Mouse (Mus musculus) stomach, embryonic 14.5 days (tissue): ENCODE measurements at regions not wholly inside any gene's neighbourhood (a gene's known extent, or its start where the extent isn't known, plus 50 kb on each side); places are given as distances from the start of the nearest gene placed in this dataset. TPM values are rescaled to one million over a fixed set of nuclear protein-coding genes. Genes with fewer than 3 reads are reported as not detected.
"Not testable (repeated sequence)": the region's sequence is repeated elsewhere in the genome, so short reads cannot be mapped to it uniquely, and the experiment has no call there.

Experiments used
- ATAC-seq: fragments of 200-750 bp; cut with Nextera tagmentation; 2 replicates; pipeline ENCODE4 v1.8.0; 2017; ENCODE audit warnings: low read depth, moderate TSS enrichment; ENCODE audit not compliant: insufficient number of reproducible peaks, insufficient read depth, low FRiP score
- H3K27ac ChIP-seq: fragments of 300-500 bp; sonication (generic); 2 replicates; pipeline ENCODE4 v1.5.1; 2014; ENCODE audit warnings: mild to moderate bottlenecking, low read length, moderate library complexity, mixed read lengths
- H3K27me3 ChIP-seq: fragments of 300-500 bp; sonication (generic); 2 replicates; pipeline ENCODE4 v1.6.1; 2014; ENCODE audit warnings: low read length, control low read depth, mixed read lengths; ENCODE audit not compliant: control insufficient read depth, insufficient read depth
- H3K36me3 ChIP-seq: fragments of 300-500 bp; sonication (generic); 2 replicates; pipeline ENCODE4 v1.6.1; 2014; ENCODE audit warnings: mild to moderate bottlenecking, control low read depth, low read length, moderate library complexity, mixed read lengths; ENCODE audit not compliant: control insufficient read depth, insufficient read depth
- H3K4me1 ChIP-seq: fragments of 300-500 bp; sonication (generic); 2 replicates; pipeline ENCODE4 v1.6.1; 2014; ENCODE audit warnings: low read length, control low read depth, mixed read lengths; ENCODE audit not compliant: control insufficient read depth, insufficient read depth
- H3K4me2 ChIP-seq: fragments of 300-500 bp; sonication (generic); replicated peaks from 2 replicates; pipeline ENCODE4 v1.6.1; 2014; ENCODE audit warnings: low read depth, low read length, control low read depth
- H3K4me3 ChIP-seq: fragments of 300-500 bp; sonication (generic); 2 replicates; pipeline ENCODE4 v1.5.1; 2014; ENCODE audit warnings: low read depth, low read length, control low read depth
- H3K9ac ChIP-seq: fragments of 300-500 bp; sonication (generic); replicated peaks from 2 replicates; pipeline ENCODE4 v1.6.1; 2014; ENCODE audit warnings: low read depth, mild to moderate bottlenecking, control low read depth, low read length, moderate library complexity, mixed read lengths
- H3K9me3 ChIP-seq: fragments of 300-500 bp; sonication (generic); 2 replicates; pipeline ENCODE4 v1.6.1; 2016; ENCODE audit warnings: low read depth, low read length, control low read depth; ENCODE audit not compliant: control insufficient read depth
- WGBS: fragments of 180-500 bp; shearing (Covaris S2); extraction: QIAGEN DNeasy Blood & Tissue Kit; methylation state at CpG from one replicate; pipeline ENCODE4 v1.1.7; 2014; 5-methylcytosine and 5-hydroxymethylcytosine counted together
- microRNA counts: library from miRNA; unstranded; fragments of <30 nt; microRNA quantifications from one replicate; lab custom pipeline; 2016
- microRNA-seq: library from miRNA; unstranded; fragments of <30 nt; microRNA quantifications from one replicate; pipeline ENCODE4, GENCODE M21; 2016

DNA sequence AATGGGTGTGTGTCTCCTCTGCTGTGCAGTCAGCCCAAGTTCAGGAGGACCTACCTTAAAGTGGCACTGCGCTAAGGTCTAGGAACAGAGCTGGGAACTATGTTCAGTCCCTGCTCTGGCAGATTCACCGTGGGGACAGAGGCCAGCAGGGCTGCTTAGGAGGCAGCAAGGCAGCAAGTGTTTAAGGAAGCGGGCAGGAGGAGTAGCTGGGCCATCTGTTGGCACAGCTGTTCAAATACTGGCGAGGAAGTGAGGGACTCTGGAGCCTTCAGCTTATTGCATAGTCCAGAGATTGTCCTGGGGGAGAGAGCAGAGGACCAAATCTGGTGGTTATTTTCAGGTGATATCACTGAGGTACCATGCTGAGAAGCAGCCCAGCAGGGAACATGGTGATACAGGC, 64.9 kb upstream of the Gadl1 start:
- Histone ChIP-seq H3K4me2 (no peak overlapping the region), H3K4me3 (no peak overlapping the region), H3K27ac (no peak overlapping the region), H3K4me1 (no peaks in the 10 kb centered on the region), H3K9ac (no peak overlapping the region), H3K36me3 (no peaks in the 10 kb centered on the region), H3K9me3 (no peaks in the 10 kb centered on the region), H3K27me3 (no peaks in the 10 kb centered on the region)
- no peak for ATAC-seq
- WGBS = 65% methylated on average over 4 of the region's 4 CpGs

DNA sequence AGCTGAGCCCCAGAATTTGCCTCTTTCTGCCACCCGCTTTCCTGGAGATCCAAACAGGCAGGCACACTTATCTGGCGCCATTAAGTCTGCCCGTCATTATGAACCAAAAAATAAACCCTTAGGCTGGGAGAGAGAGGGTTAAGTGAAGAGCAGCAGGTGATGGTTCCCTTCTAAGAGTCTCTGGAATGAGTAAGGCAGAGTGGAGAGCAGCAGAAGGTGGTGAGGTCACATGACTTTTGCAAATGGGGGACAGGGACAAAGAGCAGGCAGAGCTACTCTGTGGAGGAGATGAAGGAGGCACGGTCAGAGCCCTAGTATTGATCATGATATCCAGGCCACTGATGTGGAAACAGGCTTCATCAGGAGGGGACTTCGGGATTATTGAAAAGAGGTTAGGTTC, 64.2 kb upstream of the Gadl1 start:
- Histone ChIP-seq H3K27ac (no peak overlapping the region), H3K9me3 (no peaks in the 10 kb centered on the region), H3K36me3 (no peaks in the 10 kb centered on the region), H3K4me2 (no peak overlapping the region), H3K27me3 (no peaks in the 10 kb centered on the region), H3K4me1 (no peaks in the 10 kb centered on the region), H3K4me3 (no peak overlapping the region), H3K9ac (no peak overlapping the region)
- 78% methylated on average over 5 of the region's 5 CpGs for WGBS
- no peak for ATAC-seq

GRCm38 (mm10) chr9:115847289-115848074, 61.8 kb upstream of the Gadl1 start:
- ATAC-seq = peak; percentile 71; the same call in 1 of the 2 replicates
- H3K4me3 ChIP-seq = no peak overlapping the region
- WGBS = 24% methylated on average over 12 of the region's 12 CpGs
- H3K27ac ChIP-seq = no peak overlapping the region
- H3K9me3 ChIP-seq = no peaks in the 10 kb centered on the region
- H3K9ac ChIP-seq = no peak overlapping the region
- no peaks in the 10 kb centered on the region for H3K27me3 ChIP-seq
- H3K36me3 ChIP-seq = no peaks in the 10 kb centered on the region
- H3K4me1 ChIP-seq = no peaks in the 10 kb centered on the region
- peak overlapping the region; percentile 35 for H3K4me2 ChIP-seq

DNA sequence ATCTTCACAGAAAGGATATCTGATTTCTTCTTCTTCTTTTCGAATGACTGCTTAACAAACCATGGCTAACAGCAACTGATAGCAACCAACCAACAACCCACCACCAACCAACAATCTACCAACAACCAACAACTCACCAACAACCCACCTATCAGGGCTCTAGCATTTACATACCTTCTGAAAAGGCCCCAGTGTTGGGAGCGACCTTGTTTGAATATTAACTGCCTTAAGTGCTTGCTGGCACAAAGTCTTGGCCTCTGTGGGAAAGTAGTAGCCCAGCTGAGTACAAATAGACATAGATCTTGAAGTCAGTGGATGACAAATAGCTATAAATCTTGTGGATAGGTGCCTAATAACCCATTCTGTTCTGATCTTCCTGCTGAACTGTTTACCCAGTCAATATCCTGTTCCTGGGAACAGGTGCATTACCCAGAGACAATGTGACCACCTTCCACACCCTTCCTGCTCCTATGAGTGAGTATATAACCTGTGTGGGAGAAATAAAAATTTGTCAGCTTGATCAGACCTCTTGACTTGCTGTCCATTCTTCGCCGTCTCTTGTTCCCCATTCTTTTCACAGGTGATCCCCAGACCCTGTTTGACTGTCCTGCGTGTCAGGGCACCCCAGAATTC, 55.9 kb upstream of the Gadl1 start:
- not testable (repeated sequence) for H3K27ac ChIP-seq, H3K9me3 ChIP-seq, H3K27me3 ChIP-seq, H3K9ac ChIP-seq, H3K4me3 ChIP-seq, H3K4me2 ChIP-seq, ATAC-seq, H3K36me3 ChIP-seq, H3K4me1 ChIP-seq
- 78% methylated on average over 5 of the region's 5 CpGs for WGBS

- no peak overlapping the region for H3K4me2 ChIP-seq
- H3K36me3 ChIP-seq = no peaks in the 10 kb centered on the region
- H3K27ac ChIP-seq = no peak overlapping the region
- no peaks in the 10 kb centered on the region for H3K9me3 ChIP-seq
- H3K27me3 ChIP-seq = no peaks in the 10 kb centered on the region
- H3K4me3 ChIP-seq = no peak overlapping the region
- WGBS = 65% methylated on average over 7 of the region's 7 CpGs
- no peak overlapping the region for H3K9ac ChIP-seq
- ATAC-seq = no peak
- no peaks in the 10 kb centered on the region for H3K4me1 ChIP-seq
Measured at GRCm38 (mm10) chr9:115857301-115857700, 52.0 kb upstream of the Gadl1 start.

DNA sequence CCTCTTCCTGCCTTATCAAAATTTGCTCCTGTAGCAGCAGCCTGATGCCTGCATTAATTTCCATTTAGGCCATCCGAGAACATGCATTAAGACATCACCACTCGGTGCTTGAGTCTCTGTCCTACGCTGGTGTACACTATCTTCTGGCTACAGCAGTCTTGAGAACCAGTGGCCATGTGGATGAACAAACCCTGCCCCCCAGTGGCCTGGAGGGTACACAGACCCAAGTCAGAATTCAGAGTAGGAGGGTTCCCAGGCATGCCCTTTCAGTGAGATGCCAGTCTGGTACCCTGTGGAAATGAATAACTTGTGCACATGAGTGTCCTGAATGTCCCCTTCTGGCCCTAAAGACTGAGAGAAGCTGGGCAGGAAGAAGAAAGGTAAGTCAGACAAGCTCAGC, 50.4 kb upstream of the Gadl1 start:
- Histone ChIP-seq H3K9me3 (no peaks in the 10 kb centered on the region), H3K4me2 (no peak overlapping the region), H3K27ac (no peak overlapping the region), H3K4me3 (no peak overlapping the region), H3K27me3 (no peaks in the 10 kb centered on the region), H3K9ac (no peak overlapping the region), H3K36me3 (no peaks in the 10 kb centered on the region), H3K4me1 (no peaks in the 10 kb centered on the region)
- 76% methylated on average over 3 of the region's 3 CpGs for WGBS
- no peak for ATAC-seq

MicroRNAs in the stretch of these regions (microRNA counts, 519-probe panel; counts per million panel counts)
- 2,470 counts per million, percentile 41 among the panel's probes with 10 or more counts for microRNA mmu-miR-467h+mmu-miR-669d+mmu-miR-669l (lab: Ali Mortazavi, UCI)

Small RNA genes lying in the stretch of these regions (microRNA-seq; reads per million reads assigned to microRNA genes)
- gene Gm22243 (not detected), gene Gm25510 (not detected), gene Gm26303 (not detected), gene Mir467h (not detected)
